8 mouse cellular contexts compared by ENCODE assay signal in the genomic region with DNA sequence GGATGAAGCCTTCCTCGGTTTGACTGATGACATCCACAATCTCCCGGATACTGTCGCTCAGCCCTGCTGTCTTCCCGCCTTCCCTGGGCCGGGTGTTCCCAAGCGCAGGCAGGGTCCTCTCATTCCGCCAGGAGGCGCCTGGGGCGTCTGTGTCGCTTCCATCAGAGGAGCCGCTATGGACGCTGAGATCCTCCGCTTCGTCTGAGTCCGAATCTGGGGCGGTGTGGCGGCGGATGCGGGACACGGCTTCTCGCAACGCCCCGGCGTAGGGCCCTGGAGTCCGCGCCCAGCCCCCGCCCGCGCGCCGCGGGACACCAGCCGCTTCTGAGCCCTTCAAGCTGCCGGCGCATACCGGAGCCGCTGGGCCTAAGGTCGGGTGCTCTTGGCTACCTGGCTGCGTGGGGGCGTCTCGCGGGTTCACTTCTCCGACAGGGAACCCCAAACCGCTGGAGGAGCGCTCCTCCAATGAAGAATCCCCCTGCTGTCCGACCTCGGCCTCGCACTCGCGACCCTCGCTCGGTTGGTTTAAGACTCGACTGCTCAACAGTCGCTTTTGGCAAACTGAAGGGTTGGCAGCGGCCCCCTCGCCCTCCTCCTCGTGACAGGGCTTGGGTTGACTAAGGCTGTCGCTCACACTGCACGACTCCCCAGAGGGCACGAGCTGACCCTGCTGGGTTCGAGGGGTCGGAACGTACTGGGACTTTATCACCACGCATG. TPM values are rescaled to one million over a fixed set of nuclear protein-coding genes. Genes with fewer than 3 reads are reported as not detected.
DNase-seq lines count a peak whose midpoint lies in the region; ATAC-seq and TF ChIP-seq lines count a peak whose summit lies in the region.

No protein-coding gene starts in this region.

- peak; percentile 75 for DNase-seq in brain, embryonic 14.5 days (ENCODE audit: low read depth)
- DNase-seq in forebrain, embryonic 14.5 days (ENCODE audit: low spot score) = peak; percentile 82
- DNase-seq in heart, postnatal 14 days = peak; percentile 77 to 83
- DNase-seq in layer of hippocampus, adult 18-20 months (ENCODE audit: low spot score in 2 of 2) = peak; percentile 72 to 85
- DNase-seq in lung, adult 2 months = peak; percentile 63
- DNase-seq in thymus, postnatal 36 days = peak; percentile 42 to 43

- H3K79me2 ChIP-seq in C2C12 (ENCODE audit: control insufficient read depth, insufficient read depth) = no peaks in the 10 kb centered on the region

- H3K9ac ChIP-seq in forebrain, embryonic 14.5 days (ENCODE audit: low read length) = peak overlapping the region; percentile 59
- H3K9ac ChIP-seq in neural tube, embryonic 15.5 days (replicated peaks) = peak overlapping the region; percentile 57

- H3K79me3 ChIP-seq in C2C12 (ENCODE audit: low read depth) = no peaks in the 10 kb centered on the region

- H3K4me3 ChIP-seq in C2C12 (ENCODE audit: insufficient read depth, poor library complexity, severe bottlenecking) = no peak overlapping the region
- peak overlapping the region; percentile 37 for H3K4me3 ChIP-seq in forebrain, embryonic 14.5 days (ENCODE audit: low read depth, low read length)
- no peak overlapping the region for H3K4me3 ChIP-seq in lung, adult 2 months (replicated peaks; ENCODE audit: extremely low read depth, low read depth, low read length)
- H3K4me3 ChIP-seq in neural tube, embryonic 15.5 days (replicated peaks) = peak overlapping the region; percentile 49

- H3K4me1 ChIP-seq in forebrain, embryonic 14.5 days (ENCODE audit: control insufficient read depth, insufficient read depth, low read length) = peaks cover 6% of the 10 kb centered on the region; the same call in 1 of the 2 replicates
- H3K4me1 ChIP-seq in lung, adult 2 months (ENCODE audit: control insufficient read depth, insufficient read depth, low read length) = peaks cover 5% of the 10 kb centered on the region
- H3K4me1 ChIP-seq in neural tube, embryonic 15.5 days = peaks cover 54% of the 10 kb centered on the region

- H3ac ChIP-seq in C2C12 (ENCODE audit: control insufficient read depth, insufficient read length, low read depth) = peak overlapping the region; percentile 37

- 1% methylated on average over 63 of the region's 64 CpGs for WGBS in forebrain, embryonic 14.5 days
- WGBS in lung, adult 2 months = 4% methylated on average over 64 of the region's 64 CpGs
- WGBS in neural tube, embryonic 15.5 days = under 1% methylated on average over 56 of the region's 64 CpGs

- peak overlapping the region; percentile 76 for H3K4me2 ChIP-seq in forebrain, embryonic 14.5 days (ENCODE audit: low read length)
- H3K4me2 ChIP-seq in neural tube, embryonic 15.5 days = peak overlapping the region; percentile 93

- peaks cover 6% of the 10 kb centered on the region for H3K27me3 ChIP-seq in C2C12 (ENCODE audit: control insufficient read depth, insufficient read depth, insufficient read length)
- peaks cover 100% of the 10 kb centered on the region for H3K27me3 ChIP-seq in forebrain, embryonic 14.5 days (replicated peaks; ENCODE audit: control insufficient read depth, insufficient read depth, low read length)
- H3K27me3 ChIP-seq in neural tube, embryonic 15.5 days (replicated peaks) = peaks cover 94% of the 10 kb centered on the region

- H3K36me3 ChIP-seq in C2C12 (ENCODE audit: control insufficient read depth, insufficient read depth) = peaks cover under 1% of the 10 kb centered on the region
- H3K36me3 ChIP-seq in forebrain, embryonic 14.5 days (ENCODE audit: control insufficient read depth, insufficient read depth, low read length) = no peaks in the 10 kb centered on the region
- H3K36me3 ChIP-seq in neural tube, embryonic 15.5 days = no peaks in the 10 kb centered on the region

- peak; percentile 66 for ATAC-seq in forebrain, embryonic 14.5 days
- ATAC-seq in neural tube, embryonic 15.5 days (ENCODE audit: low FRiP score) = no peak

- intact Hi-C loops in heart, postnatal 14 days (cut with DNase I) = no loop called here

- no peak overlapping the region for H3K27ac ChIP-seq in forebrain, embryonic 14.5 days (ENCODE audit: low read depth, low read length)
- no peak overlapping the region for H3K27ac ChIP-seq in neural tube, embryonic 15.5 days (replicated peaks)

- peak; percentile 73 for TF ChIP-seq CTCF in C2C12 (IDR thresholded peaks at IDR 0.05; ENCODE audit: control insufficient read depth, insufficient read depth, insufficient read length)
- TF ChIP-seq CTCF in brain, embryonic 14.5 days (IDR thresholded peaks at IDR 0.05; ENCODE audit: borderline replicate concordance, extremely low read depth, insufficient read depth, insufficient read length) = peak; percentile 78
- TF ChIP-seq CTCF in lung, adult 2 months (IDR thresholded peaks at IDR 0.05; ENCODE audit: insufficient read depth, low read length) = peak; percentile 53

- no peak for TF ChIP-seq POLR2A in brain, embryonic 14.5 days (IDR thresholded peaks at IDR 0.05; ENCODE audit: borderline replicate concordance, extremely low read depth, insufficient read depth, insufficient read length, poor library complexity, severe bottlenecking)
- no peak for TF ChIP-seq POLR2A in lung, adult 2 months (IDR thresholded peaks at IDR 0.05; ENCODE audit: borderline replicate concordance, extremely low read depth, low read depth, low read length)

- H3K9me3 ChIP-seq in forebrain, embryonic 14.5 days (replicated peaks; ENCODE audit: control insufficient read depth, low read length) = no peaks in the 10 kb centered on the region
- H3K9me3 ChIP-seq in neural tube, embryonic 15.5 days (replicated peaks) = no peaks in the 10 kb centered on the region

TF ChIP-seq in C2C12, 6 proteins besides CTCF, POLR2A, EP300 and RAD21:
- TF ChIP-seq USF1 (IDR thresholded peaks at IDR 0.05; ENCODE audit: low read depth) = no peak
- no peak for TF ChIP-seq CEBPB (IDR thresholded peaks at IDR 0.05; ENCODE audit: low read depth)
- TF ChIP-seq MAX (IDR thresholded peaks at IDR 0.05) = no peak
- TF ChIP-seq MYOG (IDR thresholded peaks at IDR 0.05; ENCODE audit: control insufficient read depth, extremely low read depth, insufficient read length) = no peak
- no peak for TF ChIP-seq FOSL1 (IDR thresholded peaks at IDR 0.05; ENCODE audit: insufficient read depth, low read length, poor library complexity, severe bottlenecking)
- TF ChIP-seq MYOD1 (IDR thresholded peaks at IDR 0.05; ENCODE audit: control insufficient read depth, insufficient read length, low read depth) = no peak

RNA-seq across cellular contexts. Expression of a gene that starts 3.8 kb away (rescaled TPM):
- polyA plus RNA-seq in C2C12 (2012; fragmentation: generic; extraction: Trizol) = 0.11 TPM
- polyA plus RNA-seq in brain, embryonic 14.5 days (2012; rRNA removed) = 1.8 and 2.2 TPM in 2 replicates
- polyA plus RNA-seq in forebrain, embryonic 14.5 days (2014; fragmentation: Nextera tagmentation; extraction: Ambion mirVana) = 0.33 and 0.57 TPM in 2 replicates
- total RNA-seq in heart, postnatal 14 days (2021) = under 1 TPM; 0.20 to 0.31 TPM
- total RNA-seq in layer of hippocampus, adult 18-20 months (2021) = 1,000 to 10,000 TPM; 1,780 to 1,859 TPM
- polyA plus RNA-seq in lung, adult 2 months (2012; rRNA removed) = 0.21 and 0.31 TPM in 2 replicates
- polyA plus RNA-seq in neural tube, embryonic 15.5 days (2015; fragmentation: Nextera tagmentation; extraction: Ambion mirVana) = 0.18 and 0.36 TPM in 2 replicates

RNA-seq across cellular contexts. Expression of a gene that starts 15.8 kb away (rescaled TPM):
- 0.09 TPM for polyA plus RNA-seq in C2C12 (2012; fragmentation: generic; extraction: Trizol)
- polyA plus RNA-seq in brain, embryonic 14.5 days (2012; rRNA removed) = 1.2 and 2.9 TPM in 2 replicates
- polyA plus RNA-seq in forebrain, embryonic 14.5 days (2014; fragmentation: Nextera tagmentation; extraction: Ambion mirVana) = 0.56 TPM in 1 of 2 replicates, not detected in the other
- total RNA-seq in heart, postnatal 14 days (2021) = not detected
- not detected for total RNA-seq in layer of hippocampus, adult 18-20 months (2021)
- not detected in 2 replicates for polyA plus RNA-seq in lung, adult 2 months (2012; rRNA removed)
- polyA plus RNA-seq in neural tube, embryonic 15.5 days (2015; fragmentation: Nextera tagmentation; extraction: Ambion mirVana) = 1.0 and 2.0 TPM in 2 replicates

RNA-seq across cellular contexts. Expression of a gene that starts 25.8 kb away (rescaled TPM):
- polyA plus RNA-seq in C2C12 (2012; fragmentation: generic; extraction: Trizol) = 132 TPM
- 71.8 and 85.7 TPM in 2 replicates for polyA plus RNA-seq in brain, embryonic 14.5 days (2012; rRNA removed)
- polyA plus RNA-seq in forebrain, embryonic 14.5 days (2014; fragmentation: Nextera tagmentation; extraction: Ambion mirVana) = 82.1 and 87.3 TPM in 2 replicates
- 10 to 100 TPM; 91.8 to 93.6 TPM for total RNA-seq in heart, postnatal 14 days (2021)
- 10 to 100 TPM; 50.6 to 51.1 TPM for total RNA-seq in layer of hippocampus, adult 18-20 months (2021)
- polyA plus RNA-seq in lung, adult 2 months (2012; rRNA removed) = 51.0 and 62.8 TPM in 2 replicates
- polyA plus RNA-seq in neural tube, embryonic 15.5 days (2015; fragmentation: Nextera tagmentation; extraction: Ambion mirVana) = 66.4 and 72.9 TPM in 2 replicates

RNA-seq across cellular contexts. Expression of a gene that starts 27.5 kb away (rescaled TPM):
- polyA plus RNA-seq in C2C12 (2012; fragmentation: generic; extraction: Trizol) = 14.5 TPM
- polyA plus RNA-seq in brain, embryonic 14.5 days (2012; rRNA removed) = 0.95 and 2.4 TPM in 2 replicates
- polyA plus RNA-seq in forebrain, embryonic 14.5 days (2014; fragmentation: Nextera tagmentation; extraction: Ambion mirVana) = not detected in 2 replicates
- under 1 TPM; 0.45 to 0.61 TPM for total RNA-seq in heart, postnatal 14 days (2021)
- total RNA-seq in layer of hippocampus, adult 18-20 months (2021) = under 1 TPM; 0.23 to 0.64 TPM
- 21.8 and 37.4 TPM in 2 replicates for polyA plus RNA-seq in lung, adult 2 months (2012; rRNA removed)
- polyA plus RNA-seq in neural tube, embryonic 15.5 days (2015; fragmentation: Nextera tagmentation; extraction: Ambion mirVana) = 0.08 and 0.72 TPM in 2 replicates

RNA-seq across cellular contexts. Expression of a gene that starts 42.5 kb away (rescaled TPM):
- 126 TPM for polyA plus RNA-seq in C2C12 (2012; fragmentation: generic; extraction: Trizol)
- 119 and 156 TPM in 2 replicates for polyA plus RNA-seq in brain, embryonic 14.5 days (2012; rRNA removed)
- polyA plus RNA-seq in forebrain, embryonic 14.5 days (2014; fragmentation: Nextera tagmentation; extraction: Ambion mirVana) = 31.7 and 41.4 TPM in 2 replicates
- 10 to 100 TPM; 26.4 to 26.6 TPM for total RNA-seq in heart, postnatal 14 days (2021)
- total RNA-seq in layer of hippocampus, adult 18-20 months (2021) = 100 to 1,000 TPM; 830 to 882 TPM
- 110 and 166 TPM in 2 replicates for polyA plus RNA-seq in lung, adult 2 months (2012; rRNA removed)
- polyA plus RNA-seq in neural tube, embryonic 15.5 days (2015; fragmentation: Nextera tagmentation; extraction: Ambion mirVana) = 97.8 TPM in 2 replicates

Comparison
In these comparisons a context has a peak if more than half of its experiments do, and no peak if none do; other contexts are left out.
1. H3K4me3 ChIP-seq: peak in forebrain, embryonic 14.5 days (single experiment) and neural tube, embryonic 15.5 days (single experiment); none in C2C12 (single experiment) and lung, adult 2 months (single experiment).
2. Peak in every context shown above with its lines, with median percentiles within 50 percentile points of each other: CTCF ChIP-seq and DNase-seq.